Mouse (Mus musculus) limb, embryonic 13.5 days (tissue): ENCODE results near the gene Oxct2a. TPM values are rescaled to one million over a fixed set of nuclear protein-coding genes. Genes with fewer than 3 reads are reported as not detected.
A peak's percentile ranks its signal among the peaks of the same experiment; 100 is the strongest.
"Not testable (repeated sequence)": the region's sequence is repeated elsewhere in the genome, so short reads cannot be mapped to it uniquely, and the experiment has no call there.

Experiments used
- ATAC-seq: fragments of 200-750 bp; cut with Nextera tagmentation; 2 replicates; pipeline ENCODE4 v1.8.0; 2017; ENCODE audit warnings: low read depth, moderate number of reproducible peaks, moderate TSS enrichment; ENCODE audit not compliant: low FRiP score
- H3K27ac ChIP-seq: fragments of 300-500 bp; sonication (generic); 2 replicates; pipeline ENCODE4 v1.5.1; 2015; ENCODE audit warnings: inconsistent platforms, mild to moderate bottlenecking, moderate library complexity
- H3K27me3 ChIP-seq: fragments of 300-500 bp; sonication (generic); 2 replicates; pipeline ENCODE4 v1.6.1; 2015; ENCODE audit warnings: mild to moderate bottlenecking, inconsistent platforms
- H3K36me3 ChIP-seq: fragments of 300-500 bp; sonication (generic); 2 replicates; pipeline ENCODE4 v1.6.1; 2015; ENCODE audit warnings: inconsistent platforms, mild to moderate bottlenecking, moderate library complexity
- H3K4me1 ChIP-seq: fragments of 300-500 bp; sonication (generic); 2 replicates; pipeline ENCODE4 v1.6.1; 2015; ENCODE audit warnings: inconsistent platforms
- H3K4me2 ChIP-seq: fragments of 300-500 bp; sonication (generic); replicated peaks from 2 replicates; pipeline ENCODE4 v1.6.1; 2015; ENCODE audit warnings: inconsistent platforms, mild to moderate bottlenecking, moderate library complexity
- H3K4me3 ChIP-seq: fragments of 300-500 bp; sonication (generic); 2 replicates; pipeline ENCODE4 v1.5.1; 2015; ENCODE audit warnings: moderate library complexity, mild to moderate bottlenecking, inconsistent platforms
- H3K9ac ChIP-seq: fragments of 300-500 bp; sonication (generic); 2 replicates; pipeline ENCODE4 v1.6.1; 2015; ENCODE audit warnings: mild to moderate bottlenecking, inconsistent platforms
- H3K9me3 ChIP-seq: fragments of 300-500 bp; sonication (generic); 2 replicates; pipeline ENCODE4 v1.6.1; 2016; ENCODE audit warnings: inconsistent platforms
- WGBS: fragments of 180-500 bp; shearing (Covaris S2); methylation state at CpG from one replicate; pipeline ENCODE4 v1.1.7; 2015; 5-methylcytosine and 5-hydroxymethylcytosine counted together
- polyA plus RNA-seq: library from polyadenylated mRNA; unstranded; fragments of >200 nt; fragmentation: Nextera tagmentation; extraction: Ambion mirVana; gene quantifications from 2 replicates; pipeline ENCODE4 v1.2.1, GENCODE M21; 2015

The Oxct2a gene
- polyA plus RNA-seq, 1 experiment from 2014 or later: not detected

DNA sequence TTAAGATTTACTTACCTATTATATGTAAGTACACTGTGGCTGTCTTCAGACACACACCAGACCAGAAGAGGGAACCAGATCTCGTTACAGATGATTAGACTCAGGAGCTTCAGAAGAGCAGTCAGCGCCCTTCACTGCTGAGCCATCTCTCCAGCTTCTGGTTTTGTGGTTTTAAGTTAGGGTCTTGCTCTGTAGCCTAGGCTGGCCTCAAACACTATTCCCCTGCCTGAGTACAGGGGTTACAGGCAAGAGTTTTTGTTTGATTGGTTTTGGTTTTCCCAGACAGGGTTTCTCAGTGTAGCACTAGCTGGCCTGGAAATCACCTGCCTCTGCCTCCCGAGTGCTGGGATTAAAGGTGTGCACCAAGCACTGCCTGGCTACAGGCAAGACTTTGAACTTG lies 31.0 kb downstream of the Oxct2a start:
- H3K4me1 ChIP-seq: no peaks in the 10 kb centered on the region
- H3K9me3 ChIP-seq: no peaks in the 10 kb centered on the region
- WGBS: 85% methylated on average over 3 of the region's 3 CpGs
- H3K4me2 ChIP-seq: no peak overlapping the region
- H3K27me3 ChIP-seq: no peaks in the 10 kb centered on the region
- no peak overlapping the region for H3K27ac ChIP-seq
- no peak overlapping the region for H3K4me3 ChIP-seq
- ATAC-seq: no peak
- H3K36me3 ChIP-seq: peaks cover 98% of the 10 kb centered on the region
- H3K9ac ChIP-seq: no peak overlapping the region

DNA sequence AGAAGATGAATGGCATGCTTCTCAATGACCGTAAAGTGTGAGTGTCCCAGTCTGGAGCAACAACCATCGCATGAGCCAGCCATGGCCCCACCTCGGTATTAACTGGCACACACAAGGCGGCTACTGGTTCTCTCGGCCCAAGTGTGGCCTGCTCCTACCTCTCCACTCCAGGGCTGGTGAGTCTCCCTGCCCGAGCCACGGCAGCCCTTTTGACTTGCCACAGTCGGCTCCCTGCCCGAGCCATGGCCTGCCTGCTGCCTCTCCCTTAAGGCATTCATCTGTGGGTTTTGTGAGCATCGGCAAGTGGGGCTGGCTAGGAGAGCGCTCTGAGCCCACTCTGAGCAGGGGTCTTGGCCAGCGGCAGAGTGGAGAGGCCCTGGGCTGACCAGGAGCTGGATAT lies 34.4 kb downstream of the Oxct2a start:
- peaks cover 87% of the 10 kb centered on the region for H3K36me3 ChIP-seq
- peaks cover 24% of the 10 kb centered on the region for H3K4me1 ChIP-seq
- WGBS: 90% methylated on average over 12 of the region's 12 CpGs
- no peaks in the 10 kb centered on the region for H3K27me3 ChIP-seq
- ATAC-seq: no peak
- no peak overlapping the region for H3K4me2 ChIP-seq
- no peak overlapping the region for H3K9ac ChIP-seq
- H3K9me3 ChIP-seq: no peaks in the 10 kb centered on the region
- no peak overlapping the region for H3K27ac ChIP-seq
- no peak overlapping the region for H3K4me3 ChIP-seq

DNA sequence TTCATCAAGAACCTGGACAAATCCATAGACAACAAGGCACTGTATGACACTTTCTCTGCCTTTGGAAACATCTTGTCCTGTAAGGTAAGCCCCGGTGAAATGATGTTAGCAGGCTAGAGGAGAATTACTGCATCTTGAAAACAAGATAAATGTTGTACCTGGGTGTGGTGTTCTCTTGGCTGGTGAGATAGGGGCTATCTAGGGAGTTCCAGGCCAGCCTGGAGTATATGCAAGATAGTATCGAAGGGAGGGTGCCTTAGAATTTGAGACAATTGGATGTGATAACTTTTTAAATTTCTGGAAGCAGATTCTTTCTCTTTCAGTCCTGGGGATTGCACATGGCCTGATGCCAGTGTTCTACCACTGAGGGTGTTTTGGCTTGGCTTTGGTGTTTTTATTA lies 36.6 kb downstream of the Oxct2a start:
- Histone ChIP-seq H3K36me3 (peaks cover 65% of the 10 kb centered on the region), H3K27ac (no peak overlapping the region), H3K4me1 (peaks cover 27% of the 10 kb centered on the region), H3K4me2 (no peak overlapping the region), H3K4me3 (no peak overlapping the region), H3K9ac (no peak overlapping the region), H3K27me3 (no peaks in the 10 kb centered on the region), H3K9me3 (no peaks in the 10 kb centered on the region)
- ATAC-seq: no peak
- WGBS: 87% methylated on average over 2 of the region's 2 CpGs

DNA sequence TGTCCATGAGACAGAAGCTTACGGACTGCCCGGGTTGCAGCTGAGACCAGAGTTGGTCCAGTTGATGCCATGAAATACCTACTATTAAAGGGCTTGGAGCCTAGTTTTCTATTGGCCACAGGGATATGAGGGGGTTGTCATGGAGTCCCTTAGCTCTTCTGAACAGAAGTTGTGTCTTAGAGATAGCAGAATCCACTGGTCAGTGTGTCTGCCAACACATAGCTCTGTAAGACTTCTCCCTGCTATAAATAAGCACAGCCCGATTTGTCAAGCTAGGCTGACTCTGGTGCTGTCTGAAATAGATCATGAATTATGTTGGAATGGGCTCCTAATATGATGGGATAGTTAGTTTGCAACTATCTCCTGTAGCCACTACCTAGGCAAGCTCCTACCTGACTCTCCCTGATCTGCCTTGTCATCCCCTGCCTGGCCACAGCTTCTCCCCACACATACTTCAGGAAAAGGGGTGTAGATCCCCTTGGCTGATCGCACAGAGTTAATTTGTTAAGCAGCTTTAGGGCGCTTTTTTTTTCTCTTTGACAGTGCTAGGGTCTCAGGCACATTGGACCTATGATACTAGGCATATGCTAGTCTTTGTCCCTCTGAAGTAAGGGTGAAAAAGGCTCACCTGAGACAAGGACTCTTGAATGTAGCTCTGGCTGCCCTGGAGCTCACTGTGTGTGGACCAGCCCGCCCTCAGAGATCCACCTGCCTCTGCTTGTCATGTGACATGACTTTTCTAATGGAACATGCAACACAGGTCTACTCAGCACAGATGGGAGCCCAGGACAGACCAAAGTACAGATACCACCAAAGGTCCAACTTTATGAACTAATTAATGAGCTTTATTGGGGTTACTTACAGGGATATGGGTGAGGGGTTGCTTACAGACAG lies 38.5 kb downstream of the Oxct2a start:
- Histone ChIP-seq H3K27ac (no peak overlapping the region), H3K36me3 (peaks cover 49% of the 10 kb centered on the region), H3K9ac (peak overlapping the region; percentile 75), H3K4me1 (peaks cover 27% of the 10 kb centered on the region), H3K4me2 (peak overlapping the region; percentile 84), H3K4me3 (peak overlapping the region; percentile 62), H3K9me3 (no peaks in the 10 kb centered on the region), H3K27me3 (no peaks in the 10 kb centered on the region)
- ATAC-seq: no peak
- WGBS: 74% methylated on average over 6 of the region's 6 CpGs

DNA sequence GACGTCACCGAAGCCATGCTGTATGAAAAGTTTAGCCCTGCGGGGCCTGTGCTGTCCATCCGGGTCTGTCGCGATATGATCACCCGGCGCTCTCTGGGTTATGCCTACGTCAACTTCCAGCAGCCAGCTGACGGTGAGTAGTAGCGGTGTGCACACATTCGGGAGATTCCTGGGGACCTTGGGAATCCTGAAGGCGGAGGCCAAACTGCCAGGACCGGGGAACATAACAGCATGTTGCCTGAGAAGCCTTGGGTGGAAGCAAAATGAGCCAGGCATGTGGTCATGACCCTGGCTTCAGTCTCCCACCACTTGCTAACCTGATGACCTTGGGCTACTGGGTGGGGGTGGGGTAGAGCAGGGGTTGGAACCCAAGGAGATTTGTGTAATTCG lies 39.8 kb downstream of the Oxct2a start:
- WGBS: 4% methylated on average over 15 of the region's 15 CpGs
- H3K9ac ChIP-seq: peak overlapping the region; percentile 75
- not testable (repeated sequence) for H3K27me3 ChIP-seq, H3K9me3 ChIP-seq, H3K27ac ChIP-seq, ATAC-seq
- H3K36me3 ChIP-seq: peaks cover 36% of the 10 kb centered on the region
- H3K4me3 ChIP-seq: peak overlapping the region; percentile 62
- H3K4me2 ChIP-seq: peak overlapping the region; percentile 84
- H3K4me1 ChIP-seq: peaks cover 27% of the 10 kb centered on the region

DNA sequence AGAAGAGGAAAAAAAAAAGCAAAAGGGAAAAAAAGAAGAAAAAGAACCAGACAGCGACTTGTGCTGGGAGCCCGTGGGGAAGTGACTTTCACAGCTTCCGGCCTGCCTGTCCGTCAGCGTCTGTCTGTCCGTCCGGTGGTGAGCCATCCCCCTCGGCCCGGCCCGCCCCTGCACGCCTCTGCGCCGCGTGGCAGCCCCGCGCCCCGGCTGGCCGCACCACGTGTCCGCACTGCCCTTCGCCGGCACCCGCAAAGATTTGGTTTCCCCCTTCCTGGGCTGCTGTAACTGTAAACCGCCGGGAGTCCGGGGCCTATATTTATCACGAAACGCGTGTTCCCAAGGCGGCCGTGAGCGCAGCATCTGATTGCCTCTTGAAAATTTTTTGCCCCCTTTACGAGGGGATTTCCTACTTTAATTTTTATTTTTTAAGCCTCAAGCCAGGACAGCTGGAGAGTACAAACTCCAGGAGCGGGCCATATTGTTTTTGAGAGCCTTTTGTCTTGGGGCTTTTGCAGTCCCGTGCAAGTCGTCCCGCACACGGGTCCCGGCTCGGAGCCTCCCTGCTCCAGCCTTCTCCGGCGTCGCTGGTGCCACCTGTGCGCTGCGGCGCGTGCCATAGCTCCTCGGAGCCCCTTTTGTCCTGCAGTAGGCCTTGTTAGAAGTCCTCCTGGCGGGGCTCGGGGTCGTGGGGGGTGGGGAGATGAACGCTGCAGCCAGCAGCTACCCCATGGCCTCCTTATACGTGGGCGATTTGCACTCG lies 40.3 kb downstream of the Oxct2a start:
- Histone ChIP-seq H3K4me1 (peaks cover 27% of the 10 kb centered on the region), H3K36me3 (peaks cover 30% of the 10 kb centered on the region), H3K9ac (peak overlapping the region; percentile 75), H3K4me2 (peak overlapping the region; percentile 84), H3K4me3 (peak overlapping the region; percentile 62)
- not testable (repeated sequence) for H3K9me3 ChIP-seq, H3K27ac ChIP-seq, H3K27me3 ChIP-seq
- WGBS: 1% methylated on average over 47 of the region's 55 CpGs
- ATAC-seq: peak; percentile 80

DNA sequence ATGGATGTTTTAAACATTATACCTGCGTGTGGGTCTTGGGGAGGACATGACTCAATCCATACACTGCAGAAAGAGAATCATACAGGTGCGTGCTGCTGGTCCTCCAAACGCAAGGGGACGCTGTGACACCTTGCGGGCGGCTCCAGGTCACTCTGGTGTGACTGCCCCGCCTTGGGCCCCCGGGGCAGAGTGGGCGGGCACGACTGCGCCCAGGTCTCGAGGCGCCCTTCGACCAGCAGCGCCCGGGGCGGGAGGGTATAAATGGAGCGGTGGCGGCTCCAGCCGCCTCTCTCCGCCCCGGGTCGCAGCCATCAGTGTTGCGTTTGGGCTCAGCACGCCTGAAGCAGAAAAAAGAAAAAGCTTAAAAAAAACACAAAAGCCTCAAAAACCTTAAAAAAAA lies 40.9 kb downstream of the Oxct2a start:
- Histone ChIP-seq H3K9ac (peak overlapping the region; percentile 75), H3K4me3 (peak overlapping the region; percentile 62), H3K36me3 (peaks cover 24% of the 10 kb centered on the region), H3K27ac (peak overlapping the region; percentile 33; the same call in 1 of the 2 replicates), H3K9me3 (no peaks in the 10 kb centered on the region), H3K4me2 (peak overlapping the region; percentile 84), H3K4me1 (peaks cover 27% of the 10 kb centered on the region), H3K27me3 (no peaks in the 10 kb centered on the region)
- peak; percentile 95 for ATAC-seq
- under 1% methylated on average over 25 of the region's 25 CpGs for WGBS

DNA sequence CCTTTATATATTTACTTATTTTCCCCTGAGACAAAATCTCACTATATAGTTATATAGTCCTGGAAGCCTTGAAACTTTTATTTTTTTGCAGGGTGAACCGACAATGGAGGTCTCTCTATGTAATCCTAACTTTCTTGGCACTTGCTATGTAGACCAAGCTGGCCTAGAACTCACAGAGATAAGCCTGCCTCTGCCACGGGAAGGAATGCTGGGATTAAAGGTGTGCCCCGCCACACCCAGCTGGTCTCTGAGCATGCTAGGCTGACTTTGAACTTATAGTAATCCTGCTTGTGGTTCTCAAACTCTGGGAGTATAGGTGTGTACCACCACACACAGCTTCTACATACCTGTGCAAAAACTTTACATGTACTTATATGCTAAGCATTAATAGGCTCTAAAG lies 43.3 kb downstream of the Oxct2a start:
- Histone ChIP-seq H3K4me1 (peaks cover 14% of the 10 kb centered on the region), H3K4me3 (no peak overlapping the region), H3K27ac (no peak overlapping the region), H3K36me3 (peaks cover 2% of the 10 kb centered on the region; the same call in 1 of the 2 replicates), H3K4me2 (no peak overlapping the region), H3K27me3 (no peaks in the 10 kb centered on the region), H3K9me3 (no peaks in the 10 kb centered on the region), H3K9ac (no peak overlapping the region)
- WGBS: 71% methylated on average over 3 of the region's 3 CpGs
- no peak for ATAC-seq

Other genes with a start within 250 kb of the Oxct2a start
- gene Bmp8b, start 218.5 kb downstream of the Oxct2a start, polyA plus RNA-seq: 0.28 and 0.89 TPM in 2 replicates
- 0.10 TPM in 1 of 2 replicates, not detected in the other for gene Oxct2b, start 207.4 kb downstream of the Oxct2a start, polyA plus RNA-seq
- gene Ppie, start 183.7 kb downstream of the Oxct2a start, polyA plus RNA-seq: 103 TPM in 2 replicates
- gene Hpcal4, start 140.4 kb downstream of the Oxct2a start, polyA plus RNA-seq: 0.59 and 0.76 TPM in 2 replicates
- not detected in 2 replicates for gene Nt5c1a, start 122.1 kb downstream of the Oxct2a start, polyA plus RNA-seq
- 5.7 and 6.5 TPM in 2 replicates for gene Heyl, start 90.1 kb downstream of the Oxct2a start, polyA plus RNA-seq
- 43.9 and 45.8 TPM in 2 replicates for gene Pabpc4, start 61.3 kb downstream of the Oxct2a start, polyA plus RNA-seq
- 0.83 and 0.92 TPM in 2 replicates for gene Bmp8a, start 19.6 kb upstream of the Oxct2a start, polyA plus RNA-seq